Mouse (Mus musculus) stomach, postnatal 0 days (tissue): ENCODE data around the gene Nipsnap1.

Experiments
- CTCF ChIP-seq: IDR thresholded peaks from 2 replicates; pipeline ENCODE4 v1.5.1; 2016; ENCODE audit warnings: antibody characterized with exemption, low read depth, mild to moderate bottlenecking, moderate library complexity
- EP300 ChIP-seq: optimal IDR thresholded peaks from 2 replicates; pipeline ENCODE3; 2016; ENCODE audit warnings: antibody characterized with exemption

- TF ChIP-seq CTCF (no peak), EP300 (no peak)
Measured at GRCm38 (mm10) chr11:4838235-4838634, 35.5 kb upstream of the Nipsnap1 start.
